Mouse (Mus musculus): ENCODE results near the gene B020004J07Rik.
A peak's percentile ranks its signal among the peaks of the same experiment; 100 is the strongest.
"Not testable (repeated sequence)": the region's sequence is repeated elsewhere in the genome, so short reads cannot be mapped to it uniquely, and the experiment has no call there.

B020004J07Rik gene

DNA sequence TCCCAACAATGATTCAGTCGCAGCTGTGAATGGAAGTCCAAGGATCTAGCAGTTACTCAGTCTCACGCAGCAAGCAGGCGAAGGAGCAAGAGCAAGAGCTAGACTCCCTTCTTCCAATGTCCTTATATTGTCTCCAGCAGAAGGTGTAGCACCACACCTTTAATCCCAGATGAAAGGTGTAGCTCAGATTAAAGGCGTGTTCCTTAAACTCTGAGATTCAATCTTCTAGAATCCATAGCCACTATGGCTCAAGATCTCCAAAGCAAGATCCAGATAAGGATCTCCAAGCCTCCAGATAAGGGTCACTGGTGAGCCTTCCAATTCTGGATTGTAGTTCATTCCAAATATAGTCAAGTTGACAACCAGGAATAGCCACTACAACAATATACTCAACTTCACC is at the start of gene B020004J07Rik:
Gene B020004J07Rik (minus strand): TSS at position 101 of the 400 bp plus-strand sequence.
- DNase-seq = not testable (repeated sequence)

- DNase-seq = no peak
Measured at GRCm38 (mm10) chr4:101889377-101889776, 45.6 kb upstream of the B020004J07Rik start.

GRCm38 (mm10) chr4:101883641-101884040 is 39.8 kb upstream of the B020004J07Rik start:
- DNase-seq = no peak

DNA sequence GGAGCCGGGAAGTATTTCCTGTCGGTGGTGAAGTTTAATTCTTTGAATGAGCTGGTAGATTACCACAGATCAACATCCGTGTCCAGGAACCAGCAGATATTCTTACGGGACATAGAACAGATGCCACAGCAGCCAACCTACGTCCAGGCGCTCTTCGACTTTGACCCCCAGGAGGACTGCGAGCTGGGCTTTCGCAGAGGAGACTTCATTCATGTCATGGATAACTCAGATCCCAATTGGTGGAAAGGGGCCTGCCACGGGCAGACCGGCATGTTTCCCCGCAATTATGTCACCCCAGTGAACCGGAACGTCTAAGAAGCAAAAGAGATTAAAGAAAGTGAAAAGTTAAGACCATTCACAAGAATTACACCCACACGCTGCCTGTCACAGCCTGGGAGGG is 31.9 kb upstream of the B020004J07Rik start:
- DNase-seq = peak in 1 of 2 experiments; percentile 10

- not testable (repeated sequence) for DNase-seq
Measured at GRCm38 (mm10) chr4:101872031-101872430, 28.2 kb upstream of the B020004J07Rik start.

- DNase-seq = no peak
Measured at GRCm38 (mm10) chr4:101862289-101862688, 18.5 kb upstream of the B020004J07Rik start.

GRCm38 (mm10) chr4:101860873-101861272 is 17.1 kb upstream of the B020004J07Rik start:
- peak; percentile 19 to 42 for DNase-seq

DNA sequence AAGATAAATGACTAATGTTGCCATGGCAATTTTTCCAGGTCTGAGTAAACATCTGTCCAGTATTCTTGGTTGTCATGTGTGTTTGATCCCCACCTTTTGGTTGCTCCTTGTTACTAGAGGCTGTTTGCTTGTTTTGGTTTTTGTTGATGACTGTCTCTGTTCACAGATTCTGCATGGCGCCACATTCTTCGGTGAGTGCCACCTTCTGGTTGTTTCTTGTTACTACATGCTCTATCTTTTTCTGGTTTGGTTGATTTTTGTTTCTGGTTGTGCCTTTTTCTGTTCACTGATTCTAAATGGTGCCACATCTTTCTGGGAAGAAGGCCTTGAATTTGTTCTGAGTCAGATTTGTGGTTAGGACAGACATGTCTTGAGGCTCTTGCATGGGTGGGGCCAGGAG is 7.1 kb upstream of the B020004J07Rik start:
- DNase-seq = no peak
